Mouse (Mus musculus): ENCODE measurements at regions not wholly inside any gene's neighbourhood (a gene's known extent, or its start where the extent isn't known, plus 50 kb on each side); places are given as distances from the start of the nearest gene placed in this dataset.
A peak's percentile ranks its signal among the peaks of the same experiment; 100 is the strongest.

GRCm38 (mm10) chr5:120251697-120252401 is 135.6 kb downstream of the Rbm19 start:
- no peak for DNase-seq (ENCODE audit: inconsistent ontology term)

DNA sequence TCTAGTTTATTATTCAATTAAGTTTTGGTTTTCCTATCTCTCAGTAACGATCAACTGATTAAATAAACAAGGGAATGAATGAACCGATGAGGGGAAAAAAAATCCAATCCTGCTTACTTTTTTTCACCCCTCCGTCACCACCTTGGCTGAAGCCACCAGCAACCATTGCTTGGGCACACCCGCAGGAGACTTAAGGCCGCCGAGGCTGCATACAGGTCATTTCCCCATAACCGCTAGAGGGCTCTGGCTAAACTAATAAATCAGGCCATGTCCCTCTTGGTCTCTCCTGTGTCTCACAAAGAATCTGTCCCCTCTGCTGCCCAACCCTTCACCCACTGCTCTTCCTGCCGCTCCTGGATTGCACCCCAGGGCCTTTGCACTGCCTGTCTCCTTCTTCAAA is 136.3 kb downstream of the Rbm19 start:
- peak; percentile 16 for DNase-seq (ENCODE audit: inconsistent ontology term)

DNA sequence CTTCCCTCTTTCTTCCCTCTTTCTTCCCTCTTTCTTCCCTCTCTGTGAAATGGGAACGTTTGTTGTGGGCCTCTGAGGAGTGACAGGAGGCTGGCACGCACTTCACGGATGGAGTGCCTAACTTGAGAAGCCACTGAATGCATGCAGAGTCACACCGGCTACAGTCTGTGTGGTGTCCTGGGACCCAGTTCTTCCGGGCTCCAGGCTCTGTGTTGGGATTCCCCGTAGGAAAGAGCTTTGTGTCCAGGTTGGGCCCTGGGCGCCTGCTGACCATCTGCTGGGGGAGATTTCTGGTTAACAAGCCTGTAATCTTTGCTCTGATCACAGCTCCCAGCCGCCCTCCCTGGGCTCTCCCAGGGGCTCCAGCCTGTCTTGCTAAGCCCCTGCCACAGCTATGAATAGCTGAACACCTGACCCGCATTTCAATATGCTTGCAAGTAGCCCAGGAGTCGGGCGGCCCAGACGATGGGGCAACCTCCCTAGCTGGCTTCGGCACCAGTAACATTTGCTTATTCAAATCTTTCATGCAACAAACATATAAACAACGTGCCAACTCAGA is 146.5 kb downstream of the Rbm19 start:
- DNase-seq (ENCODE audit: inconsistent ontology term) = no peak

- DNase-seq (ENCODE audit: inconsistent ontology term) = no peak
Observed at GRCm38 (mm10) chr5:120269416-120269860, 153.2 kb downstream of the Rbm19 start.

- no peak for DNase-seq (ENCODE audit: inconsistent ontology term)
Observed at GRCm38 (mm10) chr5:120270887-120271616, 154.8 kb downstream of the Rbm19 start.

GRCm38 (mm10) chr5:120276229-120276628 is 155.3 kb upstream of the Lhx5 start:
- no peak for DNase-seq (ENCODE audit: inconsistent ontology term)

- DNase-seq (ENCODE audit: inconsistent ontology term) = no peak
Observed at GRCm38 (mm10) chr5:120280321-120280720, 151.2 kb upstream of the Lhx5 start.

DNA sequence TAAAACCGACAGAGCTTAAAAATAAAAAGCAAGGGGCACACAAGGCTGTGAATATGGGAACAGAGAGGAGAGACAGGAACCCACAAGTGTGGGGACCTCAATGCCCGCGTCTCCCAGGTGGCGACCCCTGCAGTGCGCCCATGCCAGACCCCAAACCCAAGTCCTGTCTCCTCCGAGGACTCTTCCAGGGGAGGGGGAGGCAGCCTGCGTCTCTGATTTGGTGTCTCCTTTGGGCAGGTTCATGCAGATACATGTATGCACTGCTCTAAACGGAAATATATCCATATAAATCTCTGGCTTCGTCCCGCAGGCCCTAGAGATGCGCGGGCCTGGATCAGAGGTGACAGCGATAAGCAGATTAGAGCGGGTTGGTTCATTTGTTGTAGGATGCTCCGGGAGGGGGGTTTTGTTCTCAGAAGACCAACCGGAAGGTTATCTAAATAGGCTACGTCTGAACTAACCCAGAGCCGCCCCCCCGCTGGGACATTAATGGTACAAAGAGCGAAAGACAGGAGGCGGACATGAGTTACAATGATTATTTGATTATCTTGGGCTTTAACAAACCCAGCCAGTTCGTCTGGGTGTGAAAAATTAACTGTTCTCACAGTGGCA is 150.4 kb upstream of the Lhx5 start:
- DNase-seq (ENCODE audit: inconsistent ontology term) = no peak

- no peak for DNase-seq (ENCODE audit: inconsistent ontology term)
Observed at GRCm38 (mm10) chr5:120281840-120282565, 149.5 kb upstream of the Lhx5 start.

DNA sequence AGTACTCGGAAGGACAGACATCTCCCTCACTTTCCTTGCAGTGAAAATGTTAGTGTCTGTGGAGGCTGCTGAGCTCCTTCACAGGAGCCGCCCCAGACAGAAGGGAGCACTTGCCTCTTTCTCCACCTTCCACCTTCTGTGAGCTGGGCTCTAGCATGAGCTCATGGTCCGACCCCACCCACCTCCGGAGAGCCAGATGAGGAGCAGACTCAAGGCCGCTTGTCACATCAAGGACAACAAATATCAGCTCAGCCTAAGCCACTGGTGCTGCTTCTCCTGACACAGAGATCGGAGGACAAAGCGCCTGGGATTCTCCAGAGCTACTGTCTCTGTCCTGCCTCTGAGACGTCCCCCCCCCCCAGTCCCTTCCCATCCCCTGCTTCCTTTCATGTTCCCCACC is 146.9 kb upstream of the Lhx5 start:
- DNase-seq (ENCODE audit: inconsistent ontology term) = no peak

GRCm38 (mm10) chr5:120285036-120285435 is 146.5 kb upstream of the Lhx5 start:
- no peak for DNase-seq (ENCODE audit: inconsistent ontology term)

GRCm38 (mm10) chr5:120286787-120287186 is 144.7 kb upstream of the Lhx5 start:
- no peak for DNase-seq (ENCODE audit: inconsistent ontology term)

DNA sequence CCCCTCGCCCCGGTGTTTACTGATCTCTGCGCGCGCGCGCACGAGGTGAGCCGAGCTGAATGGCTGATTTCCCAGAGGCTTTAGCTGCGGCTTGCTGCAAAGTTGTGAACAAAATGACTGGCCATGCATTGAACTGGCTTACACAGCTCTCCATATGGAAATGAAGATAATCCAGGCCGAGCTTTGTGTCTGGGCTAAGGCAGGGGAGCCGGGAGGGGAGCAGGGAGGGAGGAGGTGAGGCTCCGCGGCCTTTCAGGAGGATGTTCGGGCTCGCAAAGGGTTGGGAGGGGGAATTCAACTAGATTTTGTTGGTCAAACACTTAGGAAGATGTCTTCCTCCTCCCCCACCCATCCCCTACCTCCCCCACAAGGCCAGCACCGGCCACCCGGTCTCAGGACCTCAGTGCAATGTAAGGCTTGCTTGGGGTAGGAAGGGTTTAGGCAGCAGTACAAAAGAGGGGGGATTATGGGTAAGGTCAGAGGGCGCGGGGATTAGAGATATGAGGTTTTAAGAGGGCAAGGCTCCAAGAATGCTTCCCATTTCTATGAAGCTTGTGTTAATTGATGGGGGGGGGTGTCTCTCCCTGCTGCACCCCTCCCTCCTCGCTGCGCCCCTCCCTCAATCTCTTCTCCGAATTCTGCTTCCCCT is 143.3 kb upstream of the Lhx5 start:
- DNase-seq (ENCODE audit: inconsistent ontology term) = no peak

GRCm38 (mm10) chr5:120294526-120295078 is 136.9 kb upstream of the Lhx5 start:
- no peak for DNase-seq (ENCODE audit: inconsistent ontology term)

DNA sequence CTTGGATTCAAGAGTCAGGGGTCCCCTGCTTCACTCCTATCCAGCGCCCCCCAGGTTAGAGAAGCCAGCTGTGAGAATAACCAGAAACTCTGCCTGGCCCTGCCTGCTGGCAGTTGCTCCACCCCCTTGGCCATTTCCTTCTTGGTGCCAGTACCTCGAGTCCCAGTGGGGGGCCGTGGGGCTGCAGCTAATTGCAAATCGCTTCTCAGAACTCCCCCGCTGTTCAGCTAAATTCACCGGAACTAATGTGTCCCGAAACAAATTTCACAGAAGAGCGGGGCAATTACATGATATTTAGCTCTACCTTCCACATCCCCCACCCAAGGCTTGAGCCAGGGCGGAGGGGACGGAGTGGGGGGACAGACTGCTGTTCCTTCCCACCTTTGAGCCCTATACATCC is 134.3 kb upstream of the Lhx5 start:
- peak; percentile 22 for DNase-seq (ENCODE audit: inconsistent ontology term)

GRCm38 (mm10) chr5:120297665-120298282 is 133.7 kb upstream of the Lhx5 start:
- no peak for DNase-seq (ENCODE audit: inconsistent ontology term)

- no peak for DNase-seq (ENCODE audit: inconsistent ontology term)
Observed at GRCm38 (mm10) chr5:120301672-120302071, 129.8 kb upstream of the Lhx5 start.

DNA sequence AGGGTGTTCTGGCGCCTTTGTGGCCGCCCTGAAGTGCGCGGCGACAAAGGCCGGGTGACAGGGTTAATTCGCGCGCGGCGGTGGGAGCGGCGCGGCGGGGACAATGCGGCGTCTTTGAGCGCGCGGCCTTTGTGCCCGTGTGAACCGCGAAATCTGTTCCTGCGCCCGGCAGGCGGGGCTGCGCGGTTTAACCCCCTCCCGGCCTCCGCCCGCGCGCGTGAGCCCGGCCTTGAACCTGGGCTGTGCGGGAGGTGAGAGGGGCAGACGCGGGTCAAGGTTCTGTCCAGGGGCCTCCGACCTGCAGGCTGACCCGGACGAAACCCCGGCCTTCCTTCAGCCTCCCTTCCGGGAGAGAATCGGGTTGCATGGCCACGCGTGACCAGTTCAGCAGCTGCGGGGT is 129.2 kb upstream of the Lhx5 start:
- DNase-seq (ENCODE audit: inconsistent ontology term) = no peak

GRCm38 (mm10) chr5:120304295-120304701 is 127.2 kb upstream of the Lhx5 start:
- no peak for DNase-seq (ENCODE audit: inconsistent ontology term)

- DNase-seq (ENCODE audit: inconsistent ontology term) = no peak
Observed at GRCm38 (mm10) chr5:120312299-120312698, 119.2 kb upstream of the Lhx5 start.

DNA sequence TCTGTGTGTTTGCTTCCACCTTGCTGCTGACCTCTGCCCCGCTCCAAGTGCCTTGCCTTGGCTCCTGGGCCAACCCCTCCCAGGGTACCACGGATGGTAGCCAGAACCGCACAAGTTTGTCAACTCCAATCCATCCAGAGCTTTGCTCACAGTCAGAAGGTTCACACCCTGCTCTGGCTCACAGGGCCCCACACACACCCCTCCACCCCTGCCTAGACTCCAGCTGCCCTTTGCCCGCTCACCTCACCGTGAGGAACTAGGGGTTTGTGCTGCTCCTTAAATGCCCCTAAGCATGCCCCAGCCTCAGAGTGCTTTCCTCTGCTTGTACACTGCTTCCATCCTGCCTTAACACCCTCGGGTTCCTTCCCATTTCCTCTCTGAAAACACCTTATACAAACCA is 117.5 kb upstream of the Lhx5 start:
- no peak for DNase-seq (ENCODE audit: inconsistent ontology term)
